In genomic region chr10:126905650-126906075, GRCm38 (mm10) we compare ENCODE assay signal across 8 mouse cellular contexts. TPM values are rescaled to one million over a fixed set of nuclear protein-coding genes. Genes with fewer than 3 reads are reported as not detected.
A peak's percentile ranks its signal among the peaks of the same experiment; 100 is the strongest.
DNase-seq lines count a peak whose midpoint lies in the region; ATAC-seq and TF ChIP-seq lines count a peak whose summit lies in the region.

No protein-coding gene starts in this region.

- H3K27ac ChIP-seq in forebrain, embryonic 10.5 days, result peak overlapping the region; percentile 88
- peak overlapping the region; percentile 70 for H3K27ac ChIP-seq in heart, embryonic 15.5 days
- peak overlapping the region; percentile 63 for H3K27ac ChIP-seq in liver, embryonic 14.5 days
- H3K27ac ChIP-seq in neural tube, embryonic 11.5 days (ENCODE audit: low read depth, low read length), result peak overlapping the region; percentile 49
- peak overlapping the region; percentile 89 for H3K27ac ChIP-seq in stomach, postnatal 0 days (replicated peaks)

- ATAC-seq in CD4-positive, CD25-positive, alpha-beta regulatory T cell, adult 4 months, result peak; percentile 64
- peak; percentile 73 for ATAC-seq in heart, embryonic 15.5 days (replicated peaks; ENCODE audit: insufficient number of reproducible peaks, insufficient read depth, low FRiP score, low read depth)
- peak; percentile 78 for ATAC-seq in liver, embryonic 14.5 days (ENCODE audit: insufficient read depth)
- peak; percentile 69; the same call in 1 of the 2 replicates for ATAC-seq in neural tube, embryonic 11.5 days (ENCODE audit: insufficient read depth, low FRiP score, low TSS enrichment)
- peak; percentile 87 for ATAC-seq in stomach, postnatal 0 days (ENCODE audit: low FRiP score, low TSS enrichment)

- H3K4me3 ChIP-seq in forebrain, embryonic 10.5 days, result peak overlapping the region; percentile 60
- peak overlapping the region; percentile 51 for H3K4me3 ChIP-seq in heart, embryonic 15.5 days
- H3K4me3 ChIP-seq in liver, embryonic 14.5 days (ENCODE audit: insufficient read depth in 1 of 2, low read depth in 2 of 2, low read length in 2 of 2), result peak overlapping the region; percentile 67
- H3K4me3 ChIP-seq in neural tube, embryonic 11.5 days (ENCODE audit: low read depth, low read length), result peak overlapping the region; percentile 36
- peak overlapping the region; percentile 42 for H3K4me3 ChIP-seq in stomach, postnatal 0 days (ENCODE audit: low read depth, low read length)

- 2% methylated on average over 30 of the region's 30 CpGs for WGBS in forebrain, embryonic 10.5 days
- under 1% methylated on average over 30 of the region's 30 CpGs for WGBS in heart, embryonic 15.5 days
- under 1% methylated on average over 30 of the region's 30 CpGs for WGBS in liver, embryonic 14.5 days (ENCODE audit: insufficient replicate concordance)
- WGBS in neural tube, embryonic 11.5 days, result 1% methylated on average over 30 of the region's 30 CpGs
- WGBS in stomach, postnatal 0 days, result 2% methylated on average over 30 of the region's 30 CpGs

- peak; percentile 85 for DNase-seq in c-Kit-positive CD71-negative TER-119-negative erythroid progenitor cells, embryonic 14.5 days (ENCODE audit: low read depth)
- peak; percentile 95 for DNase-seq in forebrain, embryonic 10.5 days (ENCODE audit: extremely low spot score, low spot score)
- DNase-seq in kidney, postnatal 25 days, result peak; percentile 98
- DNase-seq in liver, embryonic 14.5 days (ENCODE audit: low read depth in 3 of 3, low spot score in 3 of 3), result peak; percentile 89 to 90 (median 89)
- DNase-seq in neural tube, embryonic 11.5 days (ENCODE audit: low spot score), result peak; percentile 95
- DNase-seq in stomach, postnatal 0 days (ENCODE audit: low spot score), result peak; percentile 95

- H3K9me3 ChIP-seq in forebrain, embryonic 10.5 days, result no peaks in the 10 kb centered on the region
- no peaks in the 10 kb centered on the region for H3K9me3 ChIP-seq in heart, embryonic 15.5 days (replicated peaks)
- H3K9me3 ChIP-seq in liver, embryonic 14.5 days (ENCODE audit: control insufficient read depth, low read length), result no peaks in the 10 kb centered on the region
- no peaks in the 10 kb centered on the region for H3K9me3 ChIP-seq in neural tube, embryonic 11.5 days (ENCODE audit: control insufficient read depth, low read length)
- H3K9me3 ChIP-seq in stomach, postnatal 0 days (ENCODE audit: control insufficient read depth, low read length), result no peaks in the 10 kb centered on the region

- no peaks in the 10 kb centered on the region for H3K27me3 ChIP-seq in forebrain, embryonic 10.5 days (ENCODE audit: poor library complexity, severe bottlenecking)
- H3K27me3 ChIP-seq in heart, embryonic 15.5 days, result no peaks in the 10 kb centered on the region
- H3K27me3 ChIP-seq in liver, embryonic 14.5 days (ENCODE audit: control insufficient read depth, insufficient read depth, low read length), result no peaks in the 10 kb centered on the region
- H3K27me3 ChIP-seq in neural tube, embryonic 11.5 days (ENCODE audit: control insufficient read depth, insufficient read depth, low read length), result no peaks in the 10 kb centered on the region
- no peaks in the 10 kb centered on the region for H3K27me3 ChIP-seq in stomach, postnatal 0 days (ENCODE audit: control insufficient read depth, insufficient read depth, low read length)

- TF ChIP-seq EP300 in liver, embryonic 14.5 days (IDR thresholded peaks at IDR 0.05; ENCODE audit: low read depth), result no peak
- TF ChIP-seq EP300 in stomach, postnatal 0 days (optimal IDR thresholded peaks at IDR 0.05), result no peak

- no peaks in the 10 kb centered on the region for H3K36me3 ChIP-seq in forebrain, embryonic 10.5 days (replicated peaks)
- no peaks in the 10 kb centered on the region for H3K36me3 ChIP-seq in heart, embryonic 15.5 days
- no peaks in the 10 kb centered on the region for H3K36me3 ChIP-seq in liver, embryonic 14.5 days (replicated peaks; ENCODE audit: control insufficient read depth, insufficient read depth, low read depth)
- no peaks in the 10 kb centered on the region for H3K36me3 ChIP-seq in neural tube, embryonic 11.5 days (ENCODE audit: control insufficient read depth, insufficient read depth, low read length)
- H3K36me3 ChIP-seq in stomach, postnatal 0 days (ENCODE audit: control insufficient read depth, insufficient read depth, low read length), result no peaks in the 10 kb centered on the region

- peak; percentile 27; the same call in 1 of the 2 replicates for TF ChIP-seq CTCF in liver, embryonic 14.5 days (IDR thresholded peaks at IDR 0.05; ENCODE audit: low read depth)
- TF ChIP-seq CTCF in stomach, postnatal 0 days (IDR thresholded peaks at IDR 0.05; ENCODE audit: low read depth), result 0 out of 2 replicates have a peak, but pooled peaks have one; percentile 12

- H3K9ac ChIP-seq in heart, embryonic 15.5 days, result peak overlapping the region; percentile 39
- H3K9ac ChIP-seq in liver, embryonic 14.5 days (replicated peaks), result peak overlapping the region; percentile 70
- H3K9ac ChIP-seq in neural tube, embryonic 11.5 days (ENCODE audit: low read length), result peak overlapping the region; percentile 64
- H3K9ac ChIP-seq in stomach, postnatal 0 days (ENCODE audit: low read length), result peak overlapping the region; percentile 63

- peak overlapping the region; percentile 70 for H3K4me2 ChIP-seq in heart, embryonic 15.5 days
- peak overlapping the region; percentile 91 for H3K4me2 ChIP-seq in liver, embryonic 14.5 days (ENCODE audit: low read depth)
- peak overlapping the region; percentile 67 for H3K4me2 ChIP-seq in neural tube, embryonic 11.5 days (ENCODE audit: low read depth)
- H3K4me2 ChIP-seq in stomach, postnatal 0 days (replicated peaks; ENCODE audit: low read depth), result peak overlapping the region; percentile 64

- H3K4me1 ChIP-seq in forebrain, embryonic 10.5 days, result peaks cover 19% of the 10 kb centered on the region
- peaks cover 8% of the 10 kb centered on the region for H3K4me1 ChIP-seq in heart, embryonic 15.5 days (replicated peaks)
- H3K4me1 ChIP-seq in liver, embryonic 14.5 days (replicated peaks; ENCODE audit: control insufficient read depth in 2 of 2, insufficient read depth in 2 of 2, low read length in 1 of 2), result peaks cover 2 to 5% of the 10 kb centered on the region in 2 experiments; a peak in 3 of 4 replicates
- H3K4me1 ChIP-seq in neural tube, embryonic 11.5 days (ENCODE audit: control insufficient read depth, insufficient read depth, low read length), result no peaks in the 10 kb centered on the region
- no peaks in the 10 kb centered on the region for H3K4me1 ChIP-seq in stomach, postnatal 0 days (replicated peaks; ENCODE audit: control insufficient read depth, insufficient read depth)

RNA-seq across cellular contexts. Expression of gene Atp23, which starts 4.5 kb away (rescaled TPM):
- polyA plus RNA-seq in CD4-positive, CD25-positive, alpha-beta regulatory T cell, adult 4 months (2017; shearing (Covaris generic)), result 1 to 10 TPM; 2.7 to 6.1 TPM
- 19.9 and 21.2 TPM in 2 replicates for polyA plus RNA-seq in forebrain, embryonic 10.5 days (2016; fragmentation: Nextera tagmentation; extraction: Ambion mirVana)
- polyA plus RNA-seq in heart, embryonic 15.5 days (2015; fragmentation: Nextera tagmentation; extraction: Ambion mirVana), result 9.1 and 9.8 TPM in 2 replicates
- 3.7 and 4.1 TPM in 2 replicates for polyA plus RNA-seq in liver, embryonic 14.5 days (2012; rRNA removed)
- 7.6 and 7.9 TPM in 2 replicates for polyA plus RNA-seq in liver, embryonic 14.5 days (2014; fragmentation: Nextera tagmentation; extraction: Ambion mirVana)
- 14.6 and 15.2 TPM in 2 replicates for polyA plus RNA-seq in neural tube, embryonic 11.5 days (2014; fragmentation: Nextera tagmentation; extraction: Ambion mirVana)
- polyA plus RNA-seq in stomach, postnatal 0 days (2015; fragmentation: Nextera tagmentation; extraction: Ambion mirVana), result 9.1 and 10.3 TPM in 2 replicates

Comparison
In these comparisons a context has a peak if more than half of its experiments do, and no peak if none do; other contexts are left out.
1. Peak in every context shown above with its lines: DNase-seq, ATAC-seq, H3K4me3 ChIP-seq and H3K27ac ChIP-seq.